Mouse (Mus musculus) kidney, adult 2 months (tissue): ENCODE results near the gene Dis3l2.

Experiments
- CTCF ChIP-seq: fragments of 200-500 bp; conservative IDR thresholded peaks from 2 replicates; pipeline ENCODE4 v1.5.1; 2011; ENCODE audit warnings: low read depth, mild to moderate bottlenecking, control low read depth, low read length, moderate library complexity, mixed read lengths; ENCODE audit not compliant: insufficient read depth, insufficient read length
- POLR2A ChIP-seq: fragments of 200-500 bp; IDR thresholded peaks from one replicate; pipeline ENCODE4 v1.6.1; 2011; ENCODE audit warnings: low read depth, low read length, control low read depth

DNA sequence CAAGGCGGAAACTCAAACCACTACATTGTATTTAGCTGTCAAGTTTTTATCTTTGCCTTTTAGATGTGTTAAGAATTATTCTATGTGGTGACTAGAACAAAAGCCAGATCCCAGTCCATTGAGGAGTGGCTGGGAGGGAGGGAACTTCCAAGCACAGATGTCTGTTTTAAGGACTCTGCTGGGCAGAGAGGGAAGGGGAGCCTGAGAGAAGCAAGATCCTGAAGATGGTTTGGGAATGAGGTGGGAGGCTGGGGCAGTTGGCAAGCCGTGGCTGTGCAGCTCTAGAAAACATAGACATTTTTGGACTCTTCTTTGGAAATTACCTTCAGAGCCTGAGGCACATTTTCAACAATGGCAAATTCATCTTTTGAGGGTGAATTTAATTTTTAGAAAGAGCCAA is 208.9 kb downstream of the Dis3l2 start:
- no peak for TF ChIP-seq CTCF
- TF ChIP-seq POLR2A = no peak
